8 mouse cellular contexts compared by ENCODE assay signal in genomic region chr2:35620364-35621224, GRCm38 (mm10).
A peak's percentile ranks its signal among the peaks of the same experiment; 100 is the strongest.
DNase-seq lines count a peak whose midpoint lies in the region; ATAC-seq and TF ChIP-seq lines count a peak whose summit lies in the region.

No protein-coding gene starts in this region.

- H3K4me1 ChIP-seq in embryonic facial prominence, embryonic 13.5 days, result peaks cover 83% of the 10 kb centered on the region
- peaks cover 29% of the 10 kb centered on the region for H3K4me1 ChIP-seq in hindbrain, postnatal 0 days (ENCODE audit: insufficient read depth, low read length)
- peaks cover 43% of the 10 kb centered on the region for H3K4me1 ChIP-seq in neural tube, embryonic 15.5 days

- H3K4me3 ChIP-seq in embryonic facial prominence, embryonic 13.5 days, result peak overlapping the region; percentile 30
- H3K4me3 ChIP-seq in hindbrain, postnatal 0 days (ENCODE audit: low read length), result no peak overlapping the region
- H3K4me3 ChIP-seq in neural tube, embryonic 15.5 days (replicated peaks), result no peak overlapping the region

- no peak for TF ChIP-seq CTCF in hindbrain, postnatal 0 days (IDR thresholded peaks at IDR 0.05; ENCODE audit: low read depth)

- no peaks in the 10 kb centered on the region for H3K9me3 ChIP-seq in embryonic facial prominence, embryonic 13.5 days
- no peaks in the 10 kb centered on the region for H3K9me3 ChIP-seq in hindbrain, postnatal 0 days (ENCODE audit: low read length)
- H3K9me3 ChIP-seq in neural tube, embryonic 15.5 days (replicated peaks), result no peaks in the 10 kb centered on the region

- ATAC-seq in embryonic facial prominence, embryonic 13.5 days (ENCODE audit: insufficient number of reproducible peaks, insufficient read depth, low FRiP score, low TSS enrichment, low read depth), result peak; percentile 65
- ATAC-seq in hindbrain, postnatal 0 days, result no peak; the same call in 1 of the 2 replicates
- no peak for ATAC-seq in neural tube, embryonic 15.5 days (ENCODE audit: low FRiP score)

- H3K9ac ChIP-seq in embryonic facial prominence, embryonic 13.5 days, result peak overlapping the region; percentile 49
- H3K9ac ChIP-seq in hindbrain, postnatal 0 days (replicated peaks; ENCODE audit: low read length), result no peak overlapping the region
- H3K9ac ChIP-seq in neural tube, embryonic 15.5 days (replicated peaks), result no peak overlapping the region

- WGBS in embryonic facial prominence, embryonic 13.5 days, result 23% methylated on average over 7 of the region's 7 CpGs
- WGBS in hindbrain, postnatal 0 days, result 33% methylated on average over 7 of the region's 7 CpGs
- WGBS in neural tube, embryonic 15.5 days, result 26% methylated on average over 7 of the region's 7 CpGs

- peaks cover 9% of the 10 kb centered on the region; the same call in 1 of the 2 replicates for H3K36me3 ChIP-seq in embryonic facial prominence, embryonic 13.5 days
- H3K36me3 ChIP-seq in hindbrain, postnatal 0 days (ENCODE audit: insufficient read depth, low read length), result no peaks in the 10 kb centered on the region
- H3K36me3 ChIP-seq in neural tube, embryonic 15.5 days, result no peaks in the 10 kb centered on the region

- peak; percentile 58 for DNase-seq in left cerebral cortex, postnatal 4 days
- DNase-seq in left cerebral cortex, adult 18-20 months (ENCODE audit: low spot score in 2 of 2), result no peak
- DNase-seq in hindbrain, postnatal 0 days (ENCODE audit: low spot score), result no peak
- DNase-seq in left cerebral cortex, adult 9 months (ENCODE audit: low spot score in 2 of 2), result no peak
- DNase-seq in ovary, postnatal 36 days (ENCODE audit: low spot score), result no peak
- DNase-seq in gastrocnemius, postnatal 25 days, result no peak

- H3K4me2 ChIP-seq in embryonic facial prominence, embryonic 13.5 days, result peak overlapping the region; percentile 57
- 0 out of 2 replicates have a peak overlapping the region, but pooled peaks have one; percentile 5 for H3K4me2 ChIP-seq in hindbrain, postnatal 0 days (ENCODE audit: low read depth, low read length)
- peak overlapping the region; percentile 35 for H3K4me2 ChIP-seq in neural tube, embryonic 15.5 days

- H3K27me3 ChIP-seq in embryonic facial prominence, embryonic 13.5 days, result no peaks in the 10 kb centered on the region
- no peaks in the 10 kb centered on the region for H3K27me3 ChIP-seq in hindbrain, postnatal 0 days (ENCODE audit: insufficient read depth, low read length)
- H3K27me3 ChIP-seq in neural tube, embryonic 15.5 days (replicated peaks), result no peaks in the 10 kb centered on the region

- intact Hi-C loops in left cerebral cortex, postnatal 4 days (cut with DNase I), result no loop called here

- peak overlapping the region; percentile 93 for H3K27ac ChIP-seq in embryonic facial prominence, embryonic 13.5 days
- H3K27ac ChIP-seq in hindbrain, postnatal 0 days, result no peak overlapping the region
- no peak overlapping the region for H3K27ac ChIP-seq in neural tube, embryonic 15.5 days (replicated peaks)

Comparison
In these comparisons a context has a peak if more than half of its experiments do, and no peak if none do; other contexts are left out.
1. H3K4me2 ChIP-seq: peak in every context shown above with its lines; median percentile 57 in embryonic facial prominence, embryonic 13.5 days; 35 in neural tube, embryonic 15.5 days; 5 in hindbrain, postnatal 0 days.